Mouse (Mus musculus) CH12.LX (cell line): ENCODE results near the gene Slc26a10. TPM values are rescaled to one million over a fixed set of nuclear protein-coding genes. Genes with fewer than 3 reads are reported as not detected.
"Not testable (repeated sequence)": the region's sequence is repeated elsewhere in the genome, so short reads cannot be mapped to it uniquely, and the experiment has no call there.

Experiments used
- DNase-seq: peaks from one replicate; pipeline ENCODE4 v3.0.0-alpha.2; 2013; ENCODE audit errors: extremely low read depth
- H3K27ac ChIP-seq: 2 replicates; pipeline ENCODE4 v1.5.1; 2012; ENCODE audit warnings: low read depth, mild to moderate bottlenecking, control low read depth, moderate library complexity; ENCODE audit not compliant: insufficient read depth
- H3K27me3 ChIP-seq: replicated peaks from 2 replicates; pipeline ENCODE3; 2012; ENCODE audit warnings: inconsistent platforms
- H3K36me3 ChIP-seq, 2 experiments: replicated peaks in 1 of 2; 2 replicates each; pipeline versions ENCODE3 to v1.6.1; 2012; ENCODE audit warnings: inconsistent platforms in 1 of 2, low read length in 1 of 2, mild to moderate bottlenecking in 1 of 2, mixed read lengths in 1 of 2, moderate library complexity in 1 of 2; ENCODE audit not compliant: control insufficient read depth in 1 of 2, insufficient read depth in 1 of 2
- H3K4me1 ChIP-seq, 2 experiments: 2 replicates each; pipeline ENCODE4 v1.6.1; 2012; ENCODE audit warnings: inconsistent platforms in 1 of 2, moderate library complexity in 1 of 2; ENCODE audit not compliant: insufficient read depth in 2 of 2, control insufficient read depth in 1 of 2
- H3K4me2 ChIP-seq: 2 replicates; pipeline ENCODE4 v1.6.1; 2012; ENCODE audit warnings: low read depth, mild to moderate bottlenecking, control low read depth; ENCODE audit not compliant: poor library complexity, insufficient read depth, severe bottlenecking
- H3K4me3 ChIP-seq, 3 experiments: fragments of 150-350 bp in 1 of 3; sonication (generic) in 1 of 3; replicated peaks in 1 of 3; 2 replicates each; pipeline versions ENCODE3 to v1.5.1; 2011 to 2012; ENCODE audit warnings: low read depth in 2 of 3, low read length in 2 of 3, mild to moderate bottlenecking in 2 of 3, moderate library complexity in 2 of 3, control low read depth in 1 of 3, improper control_type of control experiment in 1 of 3, inconsistent platforms in 1 of 3, mixed read lengths in 1 of 3; ENCODE audit not compliant: poor library complexity in 1 of 3
- H3K79me2 ChIP-seq: replicated peaks from 2 replicates; pipeline ENCODE4 v1.6.1; 2012; ENCODE audit warnings: mild to moderate bottlenecking, moderate library complexity; ENCODE audit not compliant: control insufficient read depth, poor library complexity, insufficient read depth, severe bottlenecking; ENCODE audit errors: extremely low read depth
- H3K9ac ChIP-seq: 2 replicates; pipeline ENCODE4 v1.6.1; 2012; ENCODE audit warnings: low read depth, mild to moderate bottlenecking, control low read depth, moderate library complexity; ENCODE audit not compliant: insufficient read depth
- H3K9me3 ChIP-seq: replicated peaks from 2 replicates; pipeline ENCODE3; 2012; ENCODE audit warnings: low read length, inconsistent platforms, mixed read lengths
- BHLHE40 ChIP-seq: IDR thresholded peaks from 2 replicates; pipeline ENCODE4 v1.6.1; 2011; ENCODE audit warnings: mild to moderate bottlenecking, low read depth, low read length, improper control_type of control experiment
- CHD1 ChIP-seq: IDR thresholded peaks from 2 replicates; pipeline ENCODE4 v1.6.1; 2012; ENCODE audit warnings: low read depth, low read length, improper control_type of control experiment, inconsistent platforms
- CTCF ChIP-seq, 2 experiments: IDR thresholded peaks in 1 of 2; conservative IDR thresholded peaks in 1 of 2; 2 replicates each; pipeline ENCODE4 v1.5.1; 2011 to 2012; ENCODE audit warnings: low read depth in 2 of 2, low read length in 2 of 2, improper control_type of control experiment in 1 of 2, inconsistent platforms in 1 of 2, mild to moderate bottlenecking in 1 of 2, moderate library complexity in 1 of 2
- E2F4 ChIP-seq: IDR thresholded peaks from 2 replicates; pipeline ENCODE4 v1.6.1; 2011; ENCODE audit warnings: low read depth, low read length, improper control_type of control experiment; ENCODE audit not compliant: insufficient replicate concordance
- ELF1 ChIP-seq: IDR thresholded peaks from 2 replicates; pipeline ENCODE4 v1.6.1; 2014; ENCODE audit warnings: low read depth, mild to moderate bottlenecking, inconsistent platforms, low read length, improper control_type of control experiment
- EP300 ChIP-seq: IDR thresholded peaks from 2 replicates; pipeline ENCODE4 v1.6.1; 2011; ENCODE audit warnings: low read length, improper control_type of control experiment
- ETS1 ChIP-seq: conservative IDR thresholded peaks from 2 replicates; pipeline ENCODE4 v1.6.1; 2012; ENCODE audit warnings: low read depth, mild to moderate bottlenecking, inconsistent platforms, low read length, improper control_type of control experiment, moderate library complexity
- IRF4 ChIP-seq: IDR thresholded peaks from 2 replicates; pipeline ENCODE4 v1.6.1; 2014; ENCODE audit warnings: low read depth, mild to moderate bottlenecking, inconsistent platforms, low read length, improper control_type of control experiment
- JUND ChIP-seq: conservative IDR thresholded peaks from 2 replicates; pipeline ENCODE4 v1.6.1; 2011; ENCODE audit warnings: low read depth, low read length, improper control_type of control experiment
- KAT2A ChIP-seq: IDR thresholded peaks from 2 replicates; pipeline ENCODE4 v1.6.1; 2012; ENCODE audit warnings: low read length, improper control_type of control experiment, inconsistent platforms; ENCODE audit not compliant: insufficient replicate concordance
- MAFK ChIP-seq: IDR thresholded peaks from 2 replicates; pipeline ENCODE4 v1.6.1; 2011; ENCODE audit warnings: low read length, improper control_type of control experiment; ENCODE audit not compliant: insufficient replicate concordance
- MEF2A ChIP-seq: IDR thresholded peaks from 2 replicates; pipeline ENCODE4 v1.6.1; 2014; ENCODE audit warnings: low read depth, mild to moderate bottlenecking, inconsistent platforms, low read length, improper control_type of control experiment, borderline replicate concordance
- POLR2AphosphoS2 ChIP-seq: IDR thresholded peaks from 2 replicates; pipeline ENCODE4 v1.6.1; 2011; ENCODE audit warnings: low read depth, low read length, improper control_type of control experiment
- RCOR1 ChIP-seq: conservative IDR thresholded peaks from 2 replicates; pipeline ENCODE4 v1.6.1; 2012; ENCODE audit warnings: low read depth, mild to moderate bottlenecking, inconsistent platforms, low read length, improper control_type of control experiment
- SIN3A ChIP-seq: IDR thresholded peaks from 2 replicates; pipeline ENCODE4 v1.6.1; 2012; ENCODE audit warnings: low read length, improper control_type of control experiment, inconsistent platforms
- SMC3 ChIP-seq: IDR thresholded peaks from 2 replicates; pipeline ENCODE4 v1.6.1; 2011; ENCODE audit warnings: low read depth, low read length, improper control_type of control experiment
- TBP ChIP-seq: conservative IDR thresholded peaks from 2 replicates; pipeline ENCODE4 v1.6.1; 2011; ENCODE audit warnings: low read depth, low read length, improper control_type of control experiment
- TCF12 ChIP-seq: IDR thresholded peaks from 2 replicates; pipeline ENCODE4 v1.6.1; 2014; ENCODE audit warnings: low read depth, mild to moderate bottlenecking, inconsistent platforms, low read length, improper control_type of control experiment
- UBTF ChIP-seq: IDR thresholded peaks from 2 replicates; pipeline ENCODE4 v1.6.1; 2012; ENCODE audit warnings: low read depth, mild to moderate bottlenecking, inconsistent platforms, low read length, improper control_type of control experiment, moderate library complexity
- USF2 ChIP-seq: conservative IDR thresholded peaks from 2 replicates; pipeline ENCODE4 v1.6.1; 2011; ENCODE audit warnings: low read depth, low read length, improper control_type of control experiment
- ZKSCAN1 ChIP-seq: IDR thresholded peaks from 2 replicates; pipeline ENCODE4 v1.6.1; 2012; ENCODE audit warnings: low read depth, inconsistent platforms, low read length, improper control_type of control experiment, borderline replicate concordance
- dilution Hi-C: fragments of 300-500 bp; cut with MboI; formaldehyde crosslinking; loops from 2 replicates; pipeline ENCODE4 v1.14.3; 2020; ENCODE audit warnings: low sequenced_read_pairs; ENCODE audit not compliant: extremely low pct_unique_long_range_greater_than_20kb, extremely low pct_ligation_motif_present
- in situ Hi-C: fragments of 300-500 bp; cut with MboI; formaldehyde crosslinking; loops from 3 replicates; pipeline ENCODE4 v1.14.3; 2019; ENCODE audit warnings: low sequenced_read_pairs, low pct_ligation_motif_present, low pct_unique_long_range_greater_than_20kb, mixed read lengths
- polyA plus RNA-seq: library from polyadenylated mRNA; unstranded; fragments of >175 nt; gene quantifications from 2 replicates; pipeline ENCODE4 v1.2.1, GENCODE M21; 2012; ENCODE audit warnings: low read depth; ENCODE audit not compliant: insufficient read length
- total RNA-seq, 2 experiments: library from RNA; depleted of rRNA; stranded (reverse); fragments of 300-350 nt in 1 of 2; fragments of >200 nt in 1 of 2; gene quantifications; 2 replicates each; pipeline ENCODE4 v1.2.3; 2012 to 2014

The Slc26a10 gene
- total and polyA plus RNA-seq, 3 experiments = 0.05 to 1.7 (median 0.16) TPM

GRCm38 (mm10) chr10:127164190-127164589 is 16.3 kb downstream of the Slc26a10 start:
- dilution Hi-C loops (no loop called here), in situ Hi-C loops (no loop called here)
- H3K27ac ChIP-seq = no peak overlapping the region

GRCm38 (mm10) chr10:127162771-127163261 is 17.6 kb downstream of the Slc26a10 start:
- H3K79me2 ChIP-seq, in situ Hi-C loops, H3K9ac ChIP-seq, H3K4me2 ChIP-seq, H3K27ac ChIP-seq, dilution Hi-C loops, H3K36me3 ChIP-seq, H3K4me3 ChIP-seq, H3K27me3 ChIP-seq: not testable (repeated sequence)
- 0 out of 2 replicates have a peak, but pooled peaks have one; percentile 4 for TF ChIP-seq BHLHE40
- DNase-seq = peak; percentile 26
- Histone ChIP-seq H3K4me1 (peaks cover 10 to 15% of the 10 kb centered on the region in 2 experiments), H3K9me3 (peaks cover 23% of the 10 kb centered on the region)

More at GRCm38 (mm10) chr10:127164190-127164589, 16.3 kb downstream of the Slc26a10 start:
- no peak for DNase-seq
- no peaks in the 10 kb centered on the region; the same call in 1 of the 2 replicates for H3K79me2 ChIP-seq
- TF ChIP-seq SMC3 (no peak), TBP (peak; percentile 59; the same call in 1 of the 2 replicates), KAT2A (no peak), MEF2A (no peak)
- peak overlapping the region; percentile 24; the same call in 1 of the 2 replicates for H3K9ac ChIP-seq
- H3K4me3 ChIP-seq = no peak overlapping the region
- no peaks in the 10 kb centered on the region for H3K36me3 ChIP-seq
- H3K4me1 ChIP-seq = peaks cover 10 to 15% of the 10 kb centered on the region in 2 experiments
- H3K4me2 ChIP-seq = peak overlapping the region; percentile 41; the same call in 1 of the 2 replicates
- H3K9me3 ChIP-seq = peaks cover 23% of the 10 kb centered on the region
- H3K27me3 ChIP-seq = peaks cover 3% of the 10 kb centered on the region

GRCm38 (mm10) chr10:127160728-127161127 is 19.7 kb downstream of the Slc26a10 start:
- Histone ChIP-seq H3K36me3 (no peaks in the 10 kb centered on the region), H3K27ac (no peak overlapping the region), H3K27me3 (peaks cover 1% of the 10 kb centered on the region), H3K9me3 (peaks cover 13% of the 10 kb centered on the region), H3K4me2 (no peak overlapping the region), H3K4me1 (peaks cover 5 to 9% of the 10 kb centered on the region in 2 experiments; a peak in 3 of 4 replicates), H3K79me2 (no peaks in the 10 kb centered on the region), H3K9ac (no peak overlapping the region), H3K4me3 (no peak overlapping the region)
- dilution Hi-C loops (no loop called here), in situ Hi-C loops (no loop called here)
- no peak for DNase-seq
- TF ChIP-seq USF2 (no peak), MAFK (no peak), BHLHE40 (no peak), CTCF (conservative IDR thresholded peaks at IDR 0.05 in 1 of 2, IDR thresholded peaks at IDR 0.05 in 1 of 2; ENCODE audit: low read depth in 2 of 2, low read length in 2 of 2) (no peak), TCF12 (no peak), SIN3A (no peak), MEF2A (no peak), UBTF (no peak), EP300 (no peak), JUND (no peak), ELF1 (no peak), RCOR1 (no peak), ZKSCAN1 (no peak), ETS1 (no peak), IRF4 (no peak), POLR2AphosphoS2 (no peak), CHD1 (no peak), TBP (no peak), E2F4 (no peak)
